Mouse (Mus musculus) erythroblast, embryonic 14.5 days (primary cell): ENCODE measurements around the gene Tnfsf15.

Experiments
- GATA1 ChIP-seq: IDR thresholded peaks from 2 replicates; pipeline ENCODE4 v1.6.1; 2012; ENCODE audit warnings: low read length, inconsistent platforms, mixed read lengths
- TAL1 ChIP-seq: IDR thresholded peaks from 3 replicates; pipeline ENCODE4 v1.6.1; 2012; ENCODE audit warnings: low read length, inconsistent platforms, mixed read lengths

DNA sequence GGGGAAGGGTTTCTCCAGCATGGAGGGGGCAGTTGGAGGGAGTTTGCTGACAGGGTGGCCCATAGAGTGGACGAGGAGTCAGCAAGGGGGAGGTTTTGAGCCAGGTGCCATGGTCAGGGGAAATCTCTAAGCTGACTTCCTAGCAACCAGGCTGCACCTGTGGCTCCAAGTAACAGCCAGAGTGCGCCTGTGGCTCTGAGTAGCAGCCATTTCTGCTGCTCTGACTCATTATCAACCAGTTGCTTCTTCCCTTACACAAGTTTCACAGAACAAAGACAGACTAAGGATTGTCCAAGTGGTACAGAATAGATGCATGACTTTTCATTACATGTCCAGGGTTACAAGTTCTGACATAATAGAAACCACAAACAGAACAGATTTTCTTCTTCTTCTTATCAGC is 11.2 kb upstream of the Tnfsf15 start:
- no peak for TF ChIP-seq GATA1
- no peak for TF ChIP-seq TAL1
